Mouse (Mus musculus) forebrain, embryonic 11.5 days (tissue): ENCODE measurements around the gene Pth. TPM values are rescaled to one million over a fixed set of nuclear protein-coding genes. Genes with fewer than 3 reads are reported as not detected.

Source experiments
- ATAC-seq: fragments of 200-750 bp; cut with Nextera tagmentation; replicated peaks from 2 replicates; pipeline ENCODE4 v1.8.0; 2017; ENCODE audit warnings: moderate TSS enrichment; ENCODE audit not compliant: low FRiP score
- DNase-seq: peaks from one replicate; pipeline ENCODE4 v3.0.0-alpha.2; 2017; ENCODE audit warnings: low spot score
- H3K27ac ChIP-seq: fragments of 300-500 bp; sonication (generic); 2 replicates; pipeline ENCODE4 v1.5.1; 2014; ENCODE audit warnings: low read depth, low read length
- H3K27me3 ChIP-seq: fragments of 300-500 bp; sonication (generic); 2 replicates; pipeline ENCODE4 v1.6.1; 2014; ENCODE audit warnings: mild to moderate bottlenecking, low read length, mixed read lengths; ENCODE audit not compliant: control insufficient read depth, insufficient read depth
- H3K36me3 ChIP-seq: fragments of 300-500 bp; sonication (generic); 2 replicates; pipeline ENCODE4 v1.6.1; 2014; ENCODE audit warnings: mild to moderate bottlenecking, low read length, moderate library complexity, mixed read lengths; ENCODE audit not compliant: control insufficient read depth, insufficient read depth
- H3K4me1 ChIP-seq: fragments of 300-500 bp; sonication (generic); replicated peaks from 2 replicates; pipeline ENCODE4 v1.6.1; 2014; ENCODE audit warnings: low read length, mixed read lengths; ENCODE audit not compliant: control insufficient read depth, insufficient read depth
- H3K4me2 ChIP-seq: fragments of 300-500 bp; sonication (generic); 2 replicates; pipeline ENCODE4 v1.6.1; 2014; ENCODE audit warnings: low read depth, mild to moderate bottlenecking, low read length, moderate library complexity, mixed read lengths; ENCODE audit not compliant: severe bottlenecking
- H3K4me3 ChIP-seq: fragments of 300-500 bp; sonication (generic); 2 replicates; pipeline ENCODE4 v1.5.1; 2014; ENCODE audit warnings: low read depth, low read length
- H3K9ac ChIP-seq: fragments of 300-500 bp; sonication (generic); 2 replicates; pipeline ENCODE4 v1.6.1; 2014; ENCODE audit warnings: low read length
- H3K9me3 ChIP-seq: fragments of 300-500 bp; sonication (generic); 2 replicates; pipeline ENCODE4 v1.6.1; 2016; ENCODE audit warnings: low read length, mixed read lengths; ENCODE audit not compliant: control insufficient read depth
- WGBS: fragments of 180-500 bp; shearing (Covaris S2); extraction: QIAGEN DNeasy Blood & Tissue Kit; methylation state at CpG from one replicate; pipeline ENCODE4 v1.1.7; 2014; 5-methylcytosine and 5-hydroxymethylcytosine counted together
- polyA plus RNA-seq: library from polyadenylated mRNA; unstranded; fragments of >200 nt; fragmentation: Nextera tagmentation; extraction: Ambion mirVana; gene quantifications from 2 replicates; pipeline ENCODE4 v1.2.1, GENCODE M21; 2014

Pth gene
- polyA plus RNA-seq, 1 experiment from 2014 or later = not detected

- ATAC-seq (no peak), DNase-seq (no peak)
- no peaks in the 10 kb centered on the region for H3K9me3 ChIP-seq
- H3K27ac ChIP-seq = no peak overlapping the region
- H3K36me3 ChIP-seq = no peaks in the 10 kb centered on the region
- H3K9ac ChIP-seq = no peak overlapping the region
- WGBS = 81% methylated on average over 4 of the region's 4 CpGs
- no peak overlapping the region for H3K4me3 ChIP-seq
- H3K4me2 ChIP-seq = no peak overlapping the region
- 0 out of 2 replicates have a peak, but pooled peaks cover 2% of the 10 kb centered on the region for H3K4me1 ChIP-seq
- H3K27me3 ChIP-seq = no peaks in the 10 kb centered on the region
These were observed 20.9 kb downstream of the Pth start for GRCm38 (mm10) chr7:113367440-113367839.

DNA sequence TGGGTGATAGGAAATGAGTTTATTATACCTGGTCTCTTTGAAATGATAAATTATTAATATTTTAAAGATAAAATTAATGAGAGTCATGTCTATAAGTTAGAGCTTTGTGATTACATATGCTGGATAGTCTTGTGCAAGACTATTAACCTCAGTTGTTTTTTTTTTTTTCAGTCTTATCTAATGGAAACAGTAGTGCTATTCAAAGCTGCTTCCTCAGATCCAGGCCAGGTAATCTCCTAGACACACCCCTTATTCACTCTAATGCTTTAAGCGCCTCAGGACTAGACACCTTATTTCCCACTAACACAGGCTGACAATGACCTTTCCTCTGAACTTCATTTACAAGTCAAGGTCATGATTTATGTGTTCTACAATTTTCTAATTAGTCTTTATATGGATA, 39.3 kb downstream of the Pth start:
- H3K36me3 ChIP-seq = no peaks in the 10 kb centered on the region
- H3K4me2 ChIP-seq = no peak overlapping the region
- H3K27me3 ChIP-seq = no peaks in the 10 kb centered on the region
- no peaks in the 10 kb centered on the region for H3K9me3 ChIP-seq
- no peak for DNase-seq
- ATAC-seq = no peak
- no peak overlapping the region for H3K4me3 ChIP-seq
- H3K4me1 ChIP-seq = no peaks in the 10 kb centered on the region
- no peak overlapping the region for H3K9ac ChIP-seq
- no peak overlapping the region for H3K27ac ChIP-seq
- WGBS = 68% methylated on average over 1 of the region's 1 CpGs

DNA sequence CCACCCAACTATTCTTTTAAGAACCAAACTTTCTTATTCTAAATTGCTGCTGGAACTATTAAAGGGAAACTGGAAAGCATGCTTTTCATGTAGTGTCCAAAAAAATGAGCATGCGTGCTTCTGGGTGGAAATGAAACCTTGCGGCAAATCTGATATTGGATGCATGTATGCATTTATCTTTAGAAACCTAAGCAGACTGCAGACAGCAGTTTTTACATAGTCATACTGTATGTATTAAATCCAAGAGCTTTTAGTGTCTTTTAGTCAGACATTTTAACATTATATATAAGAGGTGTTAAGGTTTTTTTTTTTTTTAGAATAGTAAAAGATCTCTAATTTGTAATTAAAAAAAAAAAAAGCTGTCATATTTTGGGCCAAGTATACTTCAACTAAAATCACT, 40.7 kb downstream of the Pth start:
- Histone ChIP-seq H3K4me3 (no peak overlapping the region), H3K9ac (no peak overlapping the region), H3K36me3 (no peaks in the 10 kb centered on the region), H3K4me1 (no peaks in the 10 kb centered on the region), H3K27me3 (no peaks in the 10 kb centered on the region), H3K9me3 (no peaks in the 10 kb centered on the region), H3K4me2 (no peak overlapping the region), H3K27ac (no peak overlapping the region)
- ATAC-seq = no peak
- DNase-seq = no peak
- WGBS = 97% methylated on average over 2 of the region's 2 CpGs

GRCm38 (mm10) chr7:113347271-113347670, 41.1 kb downstream of the Pth start:
- Histone ChIP-seq H3K4me1 (no peaks in the 10 kb centered on the region), H3K36me3 (no peaks in the 10 kb centered on the region), H3K27ac (no peak overlapping the region), H3K4me3 (no peak overlapping the region), H3K27me3 (no peaks in the 10 kb centered on the region), H3K9me3 (no peaks in the 10 kb centered on the region), H3K9ac (no peak overlapping the region), H3K4me2 (no peak overlapping the region)
- ATAC-seq (no peak), DNase-seq (no peak)
- WGBS = 52% methylated on average over 4 of the region's 4 CpGs

Other genes with a start within 250 kb of the Pth start
- gene Arntl, start 181.1 kb downstream of the Pth start, polyA plus RNA-seq = 9.2 and 11.6 TPM in 2 replicates
- gene Btbd10, start 19.2 kb downstream of the Pth start, polyA plus RNA-seq = 33.8 and 35.6 TPM in 2 replicates
- gene Far1, start 125.3 kb upstream of the Pth start, polyA plus RNA-seq = 83.9 and 84.2 TPM in 2 replicates